In genomic region chr7:74423928-74424850, GRCm38 (mm10) we compare ENCODE assay signal across 8 mouse cellular contexts.
DNase-seq lines count a peak whose midpoint lies in the region; ATAC-seq and TF ChIP-seq lines count a peak whose summit lies in the region.

No protein-coding gene starts in this region.

- H3K4me2 ChIP-seq in midbrain, embryonic 16.5 days (ENCODE audit: low read length): no peak overlapping the region

- peaks cover 2% of the 10 kb centered on the region for H3K79me3 ChIP-seq in C2C12 (ENCODE audit: low read depth)

- WGBS in midbrain, embryonic 16.5 days: 46% methylated on average over 9 of the region's 9 CpGs

- no peaks in the 10 kb centered on the region for H3K79me2 ChIP-seq in C2C12 (ENCODE audit: control insufficient read depth, insufficient read depth)

- peaks cover 8% of the 10 kb centered on the region for H3K4me1 ChIP-seq in midbrain, embryonic 16.5 days (ENCODE audit: control insufficient read depth, insufficient read depth, low read length)

- no peak overlapping the region for H3K4me3 ChIP-seq in C2C12 (ENCODE audit: insufficient read depth, poor library complexity, severe bottlenecking)
- no peak overlapping the region for H3K4me3 ChIP-seq in midbrain, embryonic 16.5 days (ENCODE audit: low read depth, low read length)

- H3ac ChIP-seq in C2C12 (ENCODE audit: control insufficient read depth, insufficient read length, low read depth): no peak overlapping the region

- ATAC-seq in frontal cortex, adult (ENCODE audit: low TSS enrichment): peak; percentile 65
- peak; percentile 69 for ATAC-seq in common myeloid progenitor, adult 5-6 weeks (replicated peaks; ENCODE audit: low read depth, poor library complexity, severe bottlenecking)
- ATAC-seq in midbrain, embryonic 16.5 days: 0 out of 2 replicates have a peak, but pooled peaks have one; percentile 36
- no peak for ATAC-seq in erythroid progenitor cell, adult 5-6 weeks (replicated peaks; ENCODE audit: low FRiP score, poor library complexity, severe bottlenecking)

- H3K36me3 ChIP-seq in C2C12 (ENCODE audit: control insufficient read depth, insufficient read depth): no peaks in the 10 kb centered on the region
- no peaks in the 10 kb centered on the region for H3K36me3 ChIP-seq in midbrain, embryonic 16.5 days (ENCODE audit: control insufficient read depth, insufficient read depth, low read length)

- H3K27ac ChIP-seq in midbrain, embryonic 16.5 days (ENCODE audit: low read length): no peak overlapping the region

- TF ChIP-seq CTCF in C2C12 (IDR thresholded peaks at IDR 0.05; ENCODE audit: control insufficient read depth, insufficient read depth, insufficient read length): peak; percentile 40

- no peak for DNase-seq in frontal cortex, postnatal 10 days (ENCODE audit: low spot score in 2 of 2)
- peak; percentile 88 for DNase-seq in kidney, adult 9 months
- no peak for DNase-seq in gastrocnemius, adult 8-10 months (ENCODE audit: low spot score in 2 of 2)

- H3K9me3 ChIP-seq in midbrain, embryonic 16.5 days (replicated peaks; ENCODE audit: control insufficient read depth, low read length, poor library complexity, severe bottlenecking): no peaks in the 10 kb centered on the region

- no peak overlapping the region for H3K9ac ChIP-seq in midbrain, embryonic 16.5 days (ENCODE audit: low read depth, low read length)

- no peaks in the 10 kb centered on the region for H3K27me3 ChIP-seq in C2C12 (ENCODE audit: control insufficient read depth, insufficient read depth, insufficient read length)
- H3K27me3 ChIP-seq in midbrain, embryonic 16.5 days (ENCODE audit: control insufficient read depth, insufficient read depth, low read depth, low read length): no peaks in the 10 kb centered on the region

TF ChIP-seq in C2C12, 6 proteins besides CTCF, POLR2A, EP300 and RAD21:
- no peak for TF ChIP-seq USF1 (IDR thresholded peaks at IDR 0.05; ENCODE audit: low read depth)
- TF ChIP-seq CEBPB (IDR thresholded peaks at IDR 0.05; ENCODE audit: low read depth): no peak
- TF ChIP-seq MYOG (IDR thresholded peaks at IDR 0.05; ENCODE audit: control insufficient read depth, extremely low read depth, insufficient read length): no peak
- TF ChIP-seq MAX (IDR thresholded peaks at IDR 0.05): no peak
- TF ChIP-seq FOSL1 (IDR thresholded peaks at IDR 0.05; ENCODE audit: insufficient read depth, low read length, poor library complexity, severe bottlenecking): no peak
- no peak for TF ChIP-seq MYOD1 (IDR thresholded peaks at IDR 0.05; ENCODE audit: control insufficient read depth, insufficient read length, low read depth)
